Mouse (Mus musculus) CH12.LX (cell line): ENCODE measurements around the gene Egfl8. TPM values are rescaled to one million over a fixed set of nuclear protein-coding genes. Genes with fewer than 3 reads are reported as not detected.

Source experiments
- DNase-seq: peaks from one replicate; pipeline ENCODE4 v3.0.0-alpha.2; 2013; ENCODE audit errors: extremely low read depth
- H3K27ac ChIP-seq: 2 replicates; pipeline ENCODE4 v1.5.1; 2012; ENCODE audit warnings: low read depth, mild to moderate bottlenecking, control low read depth, moderate library complexity; ENCODE audit not compliant: insufficient read depth
- H3K27me3 ChIP-seq: replicated peaks from 2 replicates; pipeline ENCODE3; 2012; ENCODE audit warnings: inconsistent platforms
- H3K36me3 ChIP-seq, 2 experiments: replicated peaks in 1 of 2; 2 replicates each; pipeline versions ENCODE3 to v1.6.1; 2012; ENCODE audit warnings: inconsistent platforms in 1 of 2, low read length in 1 of 2, mild to moderate bottlenecking in 1 of 2, mixed read lengths in 1 of 2, moderate library complexity in 1 of 2; ENCODE audit not compliant: control insufficient read depth in 1 of 2, insufficient read depth in 1 of 2
- H3K4me1 ChIP-seq, 2 experiments: 2 replicates each; pipeline ENCODE4 v1.6.1; 2012; ENCODE audit warnings: inconsistent platforms in 1 of 2, moderate library complexity in 1 of 2; ENCODE audit not compliant: insufficient read depth in 2 of 2, control insufficient read depth in 1 of 2
- H3K4me2 ChIP-seq: 2 replicates; pipeline ENCODE4 v1.6.1; 2012; ENCODE audit warnings: low read depth, mild to moderate bottlenecking, control low read depth; ENCODE audit not compliant: poor library complexity, insufficient read depth, severe bottlenecking
- H3K4me3 ChIP-seq, 3 experiments: fragments of 150-350 bp in 1 of 3; sonication (generic) in 1 of 3; replicated peaks in 1 of 3; 2 replicates each; pipeline versions ENCODE3 to v1.5.1; 2011 to 2012; ENCODE audit warnings: low read depth in 2 of 3, low read length in 2 of 3, mild to moderate bottlenecking in 2 of 3, moderate library complexity in 2 of 3, control low read depth in 1 of 3, improper control_type of control experiment in 1 of 3, inconsistent platforms in 1 of 3, mixed read lengths in 1 of 3; ENCODE audit not compliant: poor library complexity in 1 of 3
- H3K79me2 ChIP-seq: replicated peaks from 2 replicates; pipeline ENCODE4 v1.6.1; 2012; ENCODE audit warnings: mild to moderate bottlenecking, moderate library complexity; ENCODE audit not compliant: control insufficient read depth, poor library complexity, insufficient read depth, severe bottlenecking; ENCODE audit errors: extremely low read depth
- H3K9ac ChIP-seq: 2 replicates; pipeline ENCODE4 v1.6.1; 2012; ENCODE audit warnings: low read depth, mild to moderate bottlenecking, control low read depth, moderate library complexity; ENCODE audit not compliant: insufficient read depth
- H3K9me3 ChIP-seq: replicated peaks from 2 replicates; pipeline ENCODE3; 2012; ENCODE audit warnings: low read length, inconsistent platforms, mixed read lengths
- BHLHE40 ChIP-seq: IDR thresholded peaks from 2 replicates; pipeline ENCODE4 v1.6.1; 2011; ENCODE audit warnings: mild to moderate bottlenecking, low read depth, low read length, improper control_type of control experiment
- CHD1 ChIP-seq: IDR thresholded peaks from 2 replicates; pipeline ENCODE4 v1.6.1; 2012; ENCODE audit warnings: low read depth, low read length, improper control_type of control experiment, inconsistent platforms
- CHD2 ChIP-seq: IDR thresholded peaks from 2 replicates; pipeline ENCODE4 v1.6.1; 2011; ENCODE audit warnings: low read length, improper control_type of control experiment
- CTCF ChIP-seq, 2 experiments: IDR thresholded peaks in 1 of 2; conservative IDR thresholded peaks in 1 of 2; 2 replicates each; pipeline ENCODE4 v1.5.1; 2011 to 2012; ENCODE audit warnings: low read depth in 2 of 2, low read length in 2 of 2, improper control_type of control experiment in 1 of 2, inconsistent platforms in 1 of 2, mild to moderate bottlenecking in 1 of 2, moderate library complexity in 1 of 2
- E2F4 ChIP-seq: IDR thresholded peaks from 2 replicates; pipeline ENCODE4 v1.6.1; 2011; ENCODE audit warnings: low read depth, low read length, improper control_type of control experiment; ENCODE audit not compliant: insufficient replicate concordance
- ELF1 ChIP-seq: IDR thresholded peaks from 2 replicates; pipeline ENCODE4 v1.6.1; 2014; ENCODE audit warnings: low read depth, mild to moderate bottlenecking, inconsistent platforms, low read length, improper control_type of control experiment
- EP300 ChIP-seq: IDR thresholded peaks from 2 replicates; pipeline ENCODE4 v1.6.1; 2011; ENCODE audit warnings: low read length, improper control_type of control experiment
- HCFC1 ChIP-seq: IDR thresholded peaks from 2 replicates; pipeline ENCODE4 v1.6.1; 2012; ENCODE audit warnings: low read depth, mild to moderate bottlenecking, inconsistent platforms, low read length, improper control_type of control experiment
- IRF4 ChIP-seq: IDR thresholded peaks from 2 replicates; pipeline ENCODE4 v1.6.1; 2014; ENCODE audit warnings: low read depth, mild to moderate bottlenecking, inconsistent platforms, low read length, improper control_type of control experiment
- JUN ChIP-seq: IDR thresholded peaks from 2 replicates; pipeline ENCODE4 v1.6.1; 2011; ENCODE audit warnings: low read depth, mild to moderate bottlenecking, low read length, improper control_type of control experiment, moderate library complexity; ENCODE audit not compliant: insufficient read depth
- JUND ChIP-seq: conservative IDR thresholded peaks from 2 replicates; pipeline ENCODE4 v1.6.1; 2011; ENCODE audit warnings: low read depth, low read length, improper control_type of control experiment
- KAT2A ChIP-seq: IDR thresholded peaks from 2 replicates; pipeline ENCODE4 v1.6.1; 2012; ENCODE audit warnings: low read length, improper control_type of control experiment, inconsistent platforms; ENCODE audit not compliant: insufficient replicate concordance
- MAFK ChIP-seq: IDR thresholded peaks from 2 replicates; pipeline ENCODE4 v1.6.1; 2011; ENCODE audit warnings: low read length, improper control_type of control experiment; ENCODE audit not compliant: insufficient replicate concordance
- MAX ChIP-seq: IDR thresholded peaks from 2 replicates; pipeline ENCODE4 v1.6.1; 2011; ENCODE audit warnings: low read length, improper control_type of control experiment
- MAZ ChIP-seq: IDR thresholded peaks from 2 replicates; pipeline ENCODE4 v1.6.1; 2012; ENCODE audit warnings: low read depth, mild to moderate bottlenecking, inconsistent platforms, low read length, improper control_type of control experiment, moderate library complexity
- MEF2A ChIP-seq: IDR thresholded peaks from 2 replicates; pipeline ENCODE4 v1.6.1; 2014; ENCODE audit warnings: low read depth, mild to moderate bottlenecking, inconsistent platforms, low read length, improper control_type of control experiment, borderline replicate concordance
- MXI1 ChIP-seq: IDR thresholded peaks from 2 replicates; pipeline ENCODE4 v1.6.1; 2011; ENCODE audit warnings: mild to moderate bottlenecking, low read depth, low read length, improper control_type of control experiment
- NELFE ChIP-seq: IDR thresholded peaks from 2 replicates; pipeline ENCODE4 v1.6.1; 2011; ENCODE audit warnings: low read depth, low read length, improper control_type of control experiment
- NRF1 ChIP-seq: IDR thresholded peaks from 2 replicates; pipeline ENCODE4 v1.6.1; 2014; ENCODE audit warnings: low read depth, mild to moderate bottlenecking, inconsistent platforms, low read length, improper control_type of control experiment, moderate library complexity
- PAX5 ChIP-seq: IDR thresholded peaks from 2 replicates; pipeline ENCODE4 v1.6.1; 2012; ENCODE audit warnings: low read length, inconsistent platforms, mixed read lengths
- POLR2A ChIP-seq: IDR thresholded peaks from 2 replicates; pipeline ENCODE4 v1.6.1; 2011; ENCODE audit warnings: low read depth, mild to moderate bottlenecking, improper control_type of control experiment, low read length
- POLR2AphosphoS2 ChIP-seq: IDR thresholded peaks from 2 replicates; pipeline ENCODE4 v1.6.1; 2011; ENCODE audit warnings: low read depth, low read length, improper control_type of control experiment
- RAD21 ChIP-seq: IDR thresholded peaks from 2 replicates; pipeline ENCODE4 v1.6.1; 2011; ENCODE audit warnings: low read depth, mild to moderate bottlenecking, low read length, improper control_type of control experiment, moderate library complexity
- RCOR1 ChIP-seq: conservative IDR thresholded peaks from 2 replicates; pipeline ENCODE4 v1.6.1; 2012; ENCODE audit warnings: low read depth, mild to moderate bottlenecking, inconsistent platforms, low read length, improper control_type of control experiment
- SIN3A ChIP-seq: IDR thresholded peaks from 2 replicates; pipeline ENCODE4 v1.6.1; 2012; ENCODE audit warnings: low read length, improper control_type of control experiment, inconsistent platforms
- SMC3 ChIP-seq: IDR thresholded peaks from 2 replicates; pipeline ENCODE4 v1.6.1; 2011; ENCODE audit warnings: low read depth, low read length, improper control_type of control experiment
- TBP ChIP-seq: conservative IDR thresholded peaks from 2 replicates; pipeline ENCODE4 v1.6.1; 2011; ENCODE audit warnings: low read depth, low read length, improper control_type of control experiment
- TCF12 ChIP-seq: IDR thresholded peaks from 2 replicates; pipeline ENCODE4 v1.6.1; 2014; ENCODE audit warnings: low read depth, mild to moderate bottlenecking, inconsistent platforms, low read length, improper control_type of control experiment
- UBTF ChIP-seq: IDR thresholded peaks from 2 replicates; pipeline ENCODE4 v1.6.1; 2012; ENCODE audit warnings: low read depth, mild to moderate bottlenecking, inconsistent platforms, low read length, improper control_type of control experiment, moderate library complexity
- ZC3H11A ChIP-seq: IDR thresholded peaks from 2 replicates; pipeline ENCODE4 v1.6.1; 2012; ENCODE audit warnings: low read depth, mild to moderate bottlenecking, inconsistent platforms, low read length, improper control_type of control experiment
- ZKSCAN1 ChIP-seq: IDR thresholded peaks from 2 replicates; pipeline ENCODE4 v1.6.1; 2012; ENCODE audit warnings: low read depth, inconsistent platforms, low read length, improper control_type of control experiment, borderline replicate concordance
- ZMIZ1 ChIP-seq: IDR thresholded peaks from 2 replicates; pipeline ENCODE4 v1.6.1; 2012; ENCODE audit warnings: low read depth, mild to moderate bottlenecking, inconsistent platforms, low read length, improper control_type of control experiment
- ZNF384 ChIP-seq: IDR thresholded peaks from 2 replicates; pipeline ENCODE4 v1.6.1; 2012; ENCODE audit warnings: low read depth, low read length, improper control_type of control experiment, inconsistent platforms
- dilution Hi-C: fragments of 300-500 bp; cut with MboI; formaldehyde crosslinking; loops from 2 replicates; pipeline ENCODE4 v1.14.3; 2020; ENCODE audit warnings: low sequenced_read_pairs; ENCODE audit not compliant: extremely low pct_unique_long_range_greater_than_20kb, extremely low pct_ligation_motif_present
- in situ Hi-C: fragments of 300-500 bp; cut with MboI; formaldehyde crosslinking; loops from 3 replicates; pipeline ENCODE4 v1.14.3; 2019; ENCODE audit warnings: low sequenced_read_pairs, low pct_ligation_motif_present, low pct_unique_long_range_greater_than_20kb, mixed read lengths
- polyA plus RNA-seq: library from polyadenylated mRNA; unstranded; fragments of >175 nt; gene quantifications from 2 replicates; pipeline ENCODE4 v1.2.1, GENCODE M21; 2012; ENCODE audit warnings: low read depth; ENCODE audit not compliant: insufficient read length
- total RNA-seq, 2 experiments: library from RNA; depleted of rRNA; stranded (reverse); fragments of 300-350 nt in 1 of 2; fragments of >200 nt in 1 of 2; gene quantifications; 2 replicates each; pipeline ENCODE4 v1.2.3; 2012 to 2014

Gene Egfl8
- total and polyA plus RNA-seq, 3 experiments = not detected

DNA sequence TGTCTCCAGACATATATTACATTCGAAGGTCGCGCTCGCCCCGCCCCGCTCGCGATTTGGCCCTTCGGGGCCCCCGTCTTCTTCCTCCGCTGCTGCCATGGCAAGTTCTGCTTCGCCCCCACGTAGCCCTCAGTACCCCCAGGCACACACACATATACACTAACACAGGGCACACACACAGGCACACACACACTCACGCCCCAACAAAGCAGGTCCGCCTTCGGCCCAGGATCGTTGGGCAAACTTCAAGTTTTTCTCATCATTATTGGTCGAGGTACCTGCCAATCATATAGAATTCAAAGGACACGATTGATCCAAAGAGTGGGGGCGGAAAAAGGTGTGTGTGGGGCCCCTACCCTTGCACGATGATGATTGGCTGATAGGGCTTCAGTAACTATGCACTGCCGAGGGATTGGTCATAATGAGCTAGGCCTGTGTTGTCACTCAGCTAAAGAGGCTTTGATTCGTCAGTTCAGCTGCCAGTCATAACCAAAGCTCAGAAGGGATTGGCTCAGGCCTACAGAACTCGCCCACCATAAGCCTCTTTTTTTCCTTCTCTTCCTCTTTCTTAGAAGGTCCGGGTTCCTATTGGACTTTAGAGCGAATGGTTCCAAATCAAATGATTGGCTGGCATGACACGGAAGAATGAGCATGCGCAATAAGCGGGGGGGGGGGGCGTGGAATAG is 12.3 kb downstream of the Egfl8 start, which contains the start of gene Rnf5:
TSS of gene Rnf5 (minus strand) at position 316 of the 686 bp plus-strand sequence.
- Histone ChIP-seq H3K27ac (peak within 1 kb of the TSS; percentile 49), H3K9ac (peak within 1 kb of the TSS; percentile 91), H3K27me3 (no peaks in the 10 kb centered on the region), H3K9me3 (no peaks in the 10 kb centered on the region), H3K79me2 (peaks cover 12% of the 10 kb centered on the region), H3K4me2 (peak within 1 kb of the TSS; percentile 86), H3K4me1 (peaks cover 9 to 34% of the 10 kb centered on the region in 2 experiments), H3K4me3 (peak within 1 kb of the TSS; percentile 75 to 97 (median 82)), H3K36me3 (peaks cover 15 to 45% of the 10 kb centered on the region in 2 experiments)
- peak; percentile 100 for DNase-seq
- in situ Hi-C loops (no loop called here), dilution Hi-C loops (no loop called here)
- TF ChIP-seq E2F4 (no peak), POLR2AphosphoS2 (no peak), SMC3 (no peak), PAX5 (no peak), MAX (0 out of 2 replicates have a peak, but pooled peaks have one; percentile 27), MAFK (no peak), MXI1 (peak; percentile 80), MEF2A (no peak; the same call in 1 of the 2 replicates), HCFC1 (peak; percentile 79), NRF1 (peak; percentile 79), BHLHE40 (peak; percentile 62), RAD21 (no peak), ELF1 (peak; percentile 88), CHD1 (no peak), ZMIZ1 (no peak), ZC3H11A (no peak), CTCF (conservative IDR thresholded peaks at IDR 0.05 in 1 of 2, IDR thresholded peaks at IDR 0.05 in 1 of 2; ENCODE audit: low read depth in 2 of 2, low read length in 2 of 2) (no peak), ZKSCAN1 (no peak), UBTF (no peak), JUND (no peak), SIN3A (peak; percentile 90), CHD2 (peak; percentile 99), ZNF384 (peak; percentile 97), IRF4 (peak; percentile 18; the same call in 1 of the 2 replicates), EP300 (no peak), POLR2A (peak; percentile 63), NELFE (peak; percentile 51; the same call in 1 of the 2 replicates), TCF12 (peak; percentile 48), MAZ (peak; percentile 83), RCOR1 (no peak), TBP (peak; percentile 46), KAT2A (peak; percentile 79; the same call in 1 of the 2 replicates), JUN (no peak)
